Mouse (Mus musculus): ENCODE measurements around the gene Jsrp1.

- TF ChIP-seq CTCF (IDR thresholded peaks at IDR 0.05 in 2 of 3, conservative IDR thresholded peaks at IDR 0.05 in 1 of 3; ENCODE audit: control insufficient read depth in 1 of 3, insufficient read depth in 1 of 3, low read depth in 2 of 3, low read length in 3 of 3, poor library complexity in 1 of 3, severe bottlenecking in 1 of 3) (no peak), USF2 (IDR thresholded peaks at IDR 0.05; ENCODE audit: borderline replicate concordance in 1 of 2, insufficient read depth in 1 of 2, low read depth in 1 of 2, low read length in 2 of 2) (no peak), POLR2A (IDR thresholded peaks at IDR 0.05; ENCODE audit: control insufficient read depth in 1 of 2, insufficient read depth in 1 of 2, low read depth in 1 of 2, low read length in 2 of 2, poor library complexity in 1 of 2) (no peak), EP300 (IDR thresholded peaks at IDR 0.05; ENCODE audit: low read depth in 1 of 2, low read length in 2 of 2) (no peak), POLR2AphosphoS5 (IDR thresholded peaks at IDR 0.05; ENCODE audit: borderline replicate concordance, low read depth, low read length) (no peak), NRF1 (IDR thresholded peaks at IDR 0.05; ENCODE audit: insufficient read depth, low read depth, low read length, poor library complexity, severe bottlenecking) (no peak), SMC3 (IDR thresholded peaks at IDR 0.05; ENCODE audit: low read depth, low read length) (no peak), USF1 (IDR thresholded peaks at IDR 0.05; ENCODE audit: low read depth, low read length) (no peak), TAL1 (IDR thresholded peaks at IDR 0.05; ENCODE audit: low read length) (no peak)
Observed at GRCm38 (mm10) chr10:80838346-80838912, 25.1 kb upstream of the Jsrp1 start.
